ENCODE assay signal across 8 mouse cellular contexts in the genomic region with DNA sequence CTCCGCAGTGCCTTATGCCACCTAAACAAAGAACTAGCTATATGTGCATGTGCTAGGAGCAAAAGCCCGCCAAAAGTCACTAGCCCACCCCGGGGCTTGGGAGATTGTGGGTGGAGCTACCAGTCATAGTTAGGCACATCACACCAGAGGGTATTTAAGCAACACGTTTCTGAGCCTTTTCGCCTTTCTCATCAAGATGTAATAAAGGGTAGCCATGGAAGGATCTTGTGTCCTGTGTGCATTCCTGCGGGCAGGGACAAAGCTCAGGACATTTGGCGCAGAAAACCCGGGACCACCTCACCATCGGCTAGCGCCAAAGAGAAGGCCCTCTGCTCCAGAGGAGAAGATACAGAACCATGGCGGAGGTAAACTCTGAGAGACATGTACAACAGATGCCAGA. TPM values are rescaled to one million over a fixed set of nuclear protein-coding genes. Genes with fewer than 3 reads are reported as not detected.
DNase-seq lines count a peak whose midpoint lies in the region; ATAC-seq lines count a peak whose summit lies in the region.

No protein-coding gene starts in this region.

- peak overlapping the region; percentile 71 for H3K4me3 ChIP-seq in lung, embryonic 15.5 days
- peak overlapping the region; percentile 62 for H3K4me3 ChIP-seq in embryonic facial prominence, embryonic 13.5 days
- peak overlapping the region; percentile 72 for H3K4me3 ChIP-seq in limb, embryonic 10.5 days
- peak overlapping the region; percentile 83 for H3K4me3 ChIP-seq in neural tube, embryonic 13.5 days

- no peaks in the 10 kb centered on the region for H3K4me1 ChIP-seq in lung, embryonic 15.5 days
- no peaks in the 10 kb centered on the region for H3K4me1 ChIP-seq in embryonic facial prominence, embryonic 13.5 days
- H3K4me1 ChIP-seq in limb, embryonic 10.5 days, result no peaks in the 10 kb centered on the region
- H3K4me1 ChIP-seq in neural tube, embryonic 13.5 days (replicated peaks), result peaks cover 8% of the 10 kb centered on the region; the same call in 1 of the 2 replicates

- ATAC-seq in lung, embryonic 15.5 days (ENCODE audit: borderline replicate concordance, extremely low read depth, low FRiP score, low TSS enrichment), result no peak
- no peak for ATAC-seq in embryonic facial prominence, embryonic 13.5 days (ENCODE audit: insufficient number of reproducible peaks, insufficient read depth, low FRiP score, low TSS enrichment, low read depth)
- no peak for ATAC-seq in neural tube, embryonic 13.5 days (ENCODE audit: low read depth)

- 9% methylated on average over 11 of the region's 11 CpGs for WGBS in lung, embryonic 15.5 days
- WGBS in embryonic facial prominence, embryonic 13.5 days, result 13% methylated on average over 11 of the region's 11 CpGs
- 30% methylated on average over 11 of the region's 11 CpGs for WGBS in limb, embryonic 10.5 days
- 19% methylated on average over 11 of the region's 11 CpGs for WGBS in neural tube, embryonic 13.5 days

- H3K9ac ChIP-seq in lung, embryonic 15.5 days, result peak overlapping the region; percentile 51
- H3K9ac ChIP-seq in embryonic facial prominence, embryonic 13.5 days, result peak overlapping the region; percentile 78
- H3K9ac ChIP-seq in neural tube, embryonic 13.5 days, result peak overlapping the region; percentile 72

- peak overlapping the region; percentile 96 for H3K4me2 ChIP-seq in lung, embryonic 15.5 days
- peak overlapping the region; percentile 73 for H3K4me2 ChIP-seq in embryonic facial prominence, embryonic 13.5 days
- H3K4me2 ChIP-seq in neural tube, embryonic 13.5 days, result peak overlapping the region; percentile 76

- no peak overlapping the region for H3K27ac ChIP-seq in lung, embryonic 15.5 days
- H3K27ac ChIP-seq in embryonic facial prominence, embryonic 13.5 days, result peak overlapping the region; percentile 93
- peak overlapping the region; percentile 95 for H3K27ac ChIP-seq in limb, embryonic 10.5 days
- H3K27ac ChIP-seq in neural tube, embryonic 13.5 days (replicated peaks), result no peak overlapping the region

- H3K27me3 ChIP-seq in lung, embryonic 15.5 days, result no peaks in the 10 kb centered on the region
- H3K27me3 ChIP-seq in embryonic facial prominence, embryonic 13.5 days, result no peaks in the 10 kb centered on the region
- no peaks in the 10 kb centered on the region for H3K27me3 ChIP-seq in limb, embryonic 10.5 days (ENCODE audit: low read depth, poor library complexity, severe bottlenecking)
- peaks cover 15% of the 10 kb centered on the region for H3K27me3 ChIP-seq in neural tube, embryonic 13.5 days

- no peak for DNase-seq in lung, postnatal 10 days
- DNase-seq in limb, embryonic 10.5 days (ENCODE audit: low spot score), result peak; percentile 66
- DNase-seq in layer of hippocampus, adult 9-11 months, result no peak
- DNase-seq in urinary bladder, postnatal 14 days (ENCODE audit: low spot score), result no peak
- no peak for DNase-seq in spleen, postnatal 4 days (ENCODE audit: low spot score in 2 of 2)

- no peaks in the 10 kb centered on the region for H3K9me3 ChIP-seq in lung, embryonic 15.5 days
- no peaks in the 10 kb centered on the region for H3K9me3 ChIP-seq in embryonic facial prominence, embryonic 13.5 days
- H3K9me3 ChIP-seq in limb, embryonic 10.5 days (replicated peaks), result no peaks in the 10 kb centered on the region
- H3K9me3 ChIP-seq in neural tube, embryonic 13.5 days, result no peaks in the 10 kb centered on the region

- no peaks in the 10 kb centered on the region for H3K36me3 ChIP-seq in lung, embryonic 15.5 days
- H3K36me3 ChIP-seq in embryonic facial prominence, embryonic 13.5 days, result no peaks in the 10 kb centered on the region
- H3K36me3 ChIP-seq in limb, embryonic 10.5 days, result peaks cover 5% of the 10 kb centered on the region
- no peaks in the 10 kb centered on the region for H3K36me3 ChIP-seq in neural tube, embryonic 13.5 days

RNA-seq across cellular contexts. Expression of a gene that starts 21.0 kb away (rescaled TPM):
- not detected in 2 replicates for polyA plus RNA-seq in lung, embryonic 15.5 days (2015; fragmentation: Nextera tagmentation; extraction: Ambion mirVana)
- not detected in 2 replicates for polyA plus RNA-seq in embryonic facial prominence, embryonic 13.5 days (2015; fragmentation: Nextera tagmentation; extraction: Ambion mirVana)
- not detected in 2 replicates for polyA plus RNA-seq in limb, embryonic 10.5 days (2016; fragmentation: Nextera tagmentation; extraction: Ambion mirVana)
- polyA plus RNA-seq in neural tube, embryonic 13.5 days (2015; fragmentation: Nextera tagmentation; extraction: Ambion mirVana), result not detected in 2 replicates

RNA-seq across cellular contexts. Expression of a gene that starts 29.6 kb away (rescaled TPM):
- polyA plus RNA-seq in lung, embryonic 15.5 days (2015; fragmentation: Nextera tagmentation; extraction: Ambion mirVana), result not detected in 2 replicates
- polyA plus RNA-seq in embryonic facial prominence, embryonic 13.5 days (2015; fragmentation: Nextera tagmentation; extraction: Ambion mirVana), result not detected in 2 replicates
- not detected in 2 replicates for polyA plus RNA-seq in limb, embryonic 10.5 days (2016; fragmentation: Nextera tagmentation; extraction: Ambion mirVana)
- not detected in 2 replicates for polyA plus RNA-seq in neural tube, embryonic 13.5 days (2015; fragmentation: Nextera tagmentation; extraction: Ambion mirVana)

Comparison
In these comparisons a context has a peak if more than half of its experiments do, and no peak if none do; other contexts are left out.
1. H3K27ac ChIP-seq: peak in embryonic facial prominence, embryonic 13.5 days (single experiment) and limb, embryonic 10.5 days (single experiment); none in lung, embryonic 15.5 days (single experiment) and neural tube, embryonic 13.5 days (single experiment).
2. Peak in every context shown above with its lines, with median percentiles within 50 percentile points of each other: H3K4me2 ChIP-seq, H3K4me3 ChIP-seq and H3K9ac ChIP-seq.